Mouse (Mus musculus) ES-Bruce4 (cell line): ENCODE measurements around the gene Snx25.

Experiments used
- CTCF ChIP-seq: IDR thresholded peaks from one replicate; pipeline ENCODE4 v1.8.1; 2011; ENCODE audit warnings: low read depth, low read length
- EP300 ChIP-seq: IDR thresholded peaks from 2 replicates; pipeline ENCODE4 v1.6.1; 2011; ENCODE audit warnings: low read depth, low read length; ENCODE audit not compliant: insufficient read depth
- POLR2A ChIP-seq: IDR thresholded peaks from one replicate; pipeline ENCODE4 v1.8.1; 2011; ENCODE audit warnings: low read length; ENCODE audit not compliant: insufficient read depth

DNA sequence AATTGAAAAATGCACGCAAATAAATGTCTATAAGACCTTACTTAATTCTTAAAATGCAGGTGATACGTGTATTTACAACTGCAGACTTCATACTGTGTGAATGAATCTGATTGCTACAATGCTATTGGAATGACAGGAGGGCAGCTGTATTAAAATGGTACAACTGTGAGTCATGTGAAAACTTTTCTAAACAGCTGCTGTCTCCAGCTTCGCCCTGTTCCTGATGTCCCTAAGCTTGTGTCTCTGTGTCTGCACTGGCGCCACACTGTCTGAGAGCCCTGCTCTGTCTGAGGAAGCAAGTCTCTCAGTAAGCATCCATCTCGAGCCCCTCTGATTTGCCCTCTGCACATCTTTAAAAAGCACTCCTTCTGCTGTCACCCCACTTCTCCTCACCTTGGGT, 68.8 kb downstream of the Snx25 start:
- TF ChIP-seq CTCF (no peak), POLR2A (no peak), EP300 (no peak)
